Mouse (Mus musculus) small intestine, adult 2 months (tissue): Measurements from ENCODE around the gene Lclat1. TPM values are rescaled to one million over a fixed set of nuclear protein-coding genes. Genes with fewer than 3 reads are reported as not detected.

ENCODE experiments used
- H3K27ac ChIP-seq: fragments of 200-500 bp; 2 replicates; pipeline ENCODE4 v1.5.1; 2012; ENCODE audit warnings: low read depth, low read length, control low read depth, inconsistent platforms; ENCODE audit not compliant: insufficient read depth
- H3K27me3 ChIP-seq: fragments of 200-500 bp; 2 replicates; pipeline ENCODE4 v1.6.1; 2012; ENCODE audit warnings: mild to moderate bottlenecking, moderate library complexity, low read length, inconsistent platforms; ENCODE audit not compliant: control insufficient read depth, insufficient read depth
- H3K36me3 ChIP-seq: fragments of 200-500 bp; 2 replicates; pipeline ENCODE4 v1.6.1; 2012; ENCODE audit warnings: mild to moderate bottlenecking, low read length, control low read depth, inconsistent platforms; ENCODE audit not compliant: control insufficient read depth, insufficient read depth
- H3K4me1 ChIP-seq: fragments of 200-500 bp; 2 replicates; pipeline ENCODE4 v1.6.1; 2012; ENCODE audit warnings: low read length, inconsistent platforms, mixed read lengths; ENCODE audit not compliant: control insufficient read depth, insufficient read depth, insufficient read length
- H3K4me3 ChIP-seq: fragments of 200-500 bp; 2 replicates; pipeline ENCODE4 v1.5.1; 2012; ENCODE audit warnings: low read depth, mild to moderate bottlenecking, control low read depth, inconsistent platforms, low read length, moderate library complexity
- CTCF ChIP-seq: fragments of 200-500 bp; IDR thresholded peaks from 2 replicates; pipeline ENCODE4 v1.5.1; 2012; ENCODE audit warnings: low read depth, mild to moderate bottlenecking, control low read depth, inconsistent platforms, low read length, moderate library complexity, mixed read lengths; ENCODE audit not compliant: insufficient replicate concordance, insufficient read length; ENCODE audit errors: extremely low read depth
- POLR2A ChIP-seq: fragments of 200-500 bp; IDR thresholded peaks from 2 replicates; pipeline ENCODE4 v1.6.1; 2012; ENCODE audit warnings: low read depth, mild to moderate bottlenecking, control low read depth, inconsistent platforms, low read length, moderate library complexity
- WGBS: fragments of 180-500 bp; shearing (Covaris S2); methylation state at CpG from one replicate; pipeline ENCODE4 v1.1.7; 2018; 5-methylcytosine and 5-hydroxymethylcytosine counted together
- polyA plus RNA-seq: library from polyadenylated mRNA; depleted of rRNA; stranded (reverse); fragments of >200 nt; gene quantifications from 2 replicates; pipeline ENCODE4 v1.2.3, GENCODE M21; 2012

Gene Lclat1
- polyA plus RNA-seq, 1 experiment: 7.1 TPM

- 0 out of 2 replicates have a peak, but pooled peaks cover 4% of the 10 kb centered on the region for H3K36me3 ChIP-seq
- no peaks in the 10 kb centered on the region for H3K27me3 ChIP-seq
- no peak for TF ChIP-seq CTCF
- WGBS: 97% methylated on average over 4 of the region's 4 CpGs
- no peak overlapping the region for H3K27ac ChIP-seq
- no peak overlapping the region for H3K4me3 ChIP-seq
- H3K4me1 ChIP-seq: no peaks in the 10 kb centered on the region
These were observed 69.3 kb downstream of the Lclat1 start for GRCm38 (mm10) chr17:73177079-73177478.

- TF ChIP-seq POLR2A (no peak), CTCF (no peak)
- H3K27ac ChIP-seq: no peak overlapping the region; the same call in 1 of the 2 replicates
- no peak overlapping the region for H3K4me3 ChIP-seq
- 37% methylated on average over 5 of the region's 5 CpGs for WGBS
- peaks cover 10% of the 10 kb centered on the region for H3K36me3 ChIP-seq
- H3K27me3 ChIP-seq: no peaks in the 10 kb centered on the region
- peaks cover 12% of the 10 kb centered on the region; the same call in 1 of the 2 replicates for H3K4me1 ChIP-seq
These were observed 79.1 kb downstream of the Lclat1 start for GRCm38 (mm10) chr17:73186929-73187328.

GRCm38 (mm10) chr17:73194146-73194545 lies 86.4 kb downstream of the Lclat1 start:
- H3K36me3 ChIP-seq: peaks cover 12% of the 10 kb centered on the region
- TF ChIP-seq POLR2A (no peak), CTCF (no peak)
- no peak overlapping the region for H3K4me3 ChIP-seq
- peaks cover 10% of the 10 kb centered on the region; the same call in 1 of the 2 replicates for H3K4me1 ChIP-seq
- H3K27me3 ChIP-seq: no peaks in the 10 kb centered on the region
- 89% methylated on average over 6 of the region's 6 CpGs for WGBS
- no peak overlapping the region for H3K27ac ChIP-seq

DNA sequence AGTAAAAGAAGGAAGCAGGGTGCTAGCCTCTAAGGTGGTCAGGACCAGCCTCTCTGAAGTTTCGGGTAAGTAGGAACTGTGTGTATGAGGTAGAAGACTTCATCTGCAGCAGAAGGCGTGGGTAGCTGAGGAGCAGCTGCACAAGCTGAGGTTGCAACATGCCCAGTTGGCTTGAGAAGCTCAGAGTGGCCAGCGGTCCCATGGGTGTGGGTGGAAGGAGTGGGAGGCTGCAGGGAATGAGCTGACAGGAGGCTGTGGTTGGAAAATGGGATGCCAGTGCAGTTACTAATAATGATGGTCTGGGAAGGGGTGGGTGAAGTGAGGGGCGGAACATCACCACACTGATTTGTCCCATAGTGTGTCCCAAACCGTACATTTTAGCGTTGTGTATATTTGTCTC lies 86.8 kb downstream of the Lclat1 start:
- H3K36me3 ChIP-seq: peaks cover 12% of the 10 kb centered on the region
- peaks cover 10% of the 10 kb centered on the region; the same call in 1 of the 2 replicates for H3K4me1 ChIP-seq
- H3K27me3 ChIP-seq: no peaks in the 10 kb centered on the region
- 92% methylated on average over 6 of the region's 6 CpGs for WGBS
- TF ChIP-seq CTCF: no peak
- TF ChIP-seq POLR2A: no peak
- H3K4me3 ChIP-seq: no peak overlapping the region
- H3K27ac ChIP-seq: no peak overlapping the region

GRCm38 (mm10) chr17:73195074-73195723 lies 87.4 kb downstream of the Lclat1 start:
- 84% methylated on average over 2 of the region's 2 CpGs for WGBS
- no peak overlapping the region for H3K4me3 ChIP-seq
- H3K27ac ChIP-seq: no peak overlapping the region

GRCm38 (mm10) chr17:73196139-73196538 lies 88.4 kb downstream of the Lclat1 start:
- 94% methylated on average over 1 of the region's 1 CpGs for WGBS
- Histone ChIP-seq H3K36me3 (peaks cover 9% of the 10 kb centered on the region; the same call in 1 of the 2 replicates), H3K4me1 (peaks cover 6% of the 10 kb centered on the region; the same call in 1 of the 2 replicates), H3K27me3 (no peaks in the 10 kb centered on the region), H3K4me3 (no peak overlapping the region), H3K27ac (no peak overlapping the region)
- no peak for TF ChIP-seq CTCF
- TF ChIP-seq POLR2A: no peak

More at GRCm38 (mm10) chr17:73195074-73195723, 87.4 kb downstream of the Lclat1 start:
- TF ChIP-seq CTCF: no peak
- peaks cover 8% of the 10 kb centered on the region; the same call in 1 of the 2 replicates for H3K4me1 ChIP-seq
- H3K36me3 ChIP-seq: peaks cover 12% of the 10 kb centered on the region
- H3K27me3 ChIP-seq: no peaks in the 10 kb centered on the region

- H3K4me3 ChIP-seq: no peak overlapping the region
- peaks cover 6% of the 10 kb centered on the region; the same call in 1 of the 2 replicates for H3K4me1 ChIP-seq
- H3K27ac ChIP-seq: no peak overlapping the region
- TF ChIP-seq POLR2A (no peak), CTCF (no peak)
- WGBS: 88% methylated on average over 1 of the region's 1 CpGs
- H3K36me3 ChIP-seq: peaks cover 9% of the 10 kb centered on the region; the same call in 1 of the 2 replicates
- no peaks in the 10 kb centered on the region for H3K27me3 ChIP-seq
These were observed 89.9 kb downstream of the Lclat1 start for GRCm38 (mm10) chr17:73197724-73198123.
